Mouse (Mus musculus): ENCODE results near the gene Heph.

GRCm38 (mm10) chrX:96501580-96501979, 46.4 kb downstream of the Heph start:
- no peak for TF ChIP-seq CTCF (IDR thresholded peaks at IDR 0.05; ENCODE audit: control insufficient read depth, insufficient read depth, low read length)
- no peak for TF ChIP-seq POLR2A (IDR thresholded peaks at IDR 0.05; ENCODE audit: borderline replicate concordance, control insufficient read depth, low read depth, low read length)
